Mouse (Mus musculus) heart, postnatal 0 days (tissue): ENCODE measurements at regions not wholly inside any gene's neighbourhood (a gene's known extent, or its start where the extent isn't known, plus 50 kb on each side); places are given as distances from the start of the nearest gene placed in this dataset.

ENCODE experiments used
- ATAC-seq: fragments of 200-750 bp; cut with Nextera tagmentation; 2 replicates; pipeline ENCODE4 v1.8.0; 2017; ENCODE audit warnings: low read depth, moderate number of reproducible peaks, moderate library complexity; ENCODE audit not compliant: insufficient read depth
- DNase-seq: peaks from one replicate; pipeline ENCODE4 v3.0.0-alpha.2; 2016; ENCODE audit warnings: low spot score
- H3K27ac ChIP-seq: fragments of 300-500 bp; sonication (generic); 2 replicates; pipeline ENCODE4 v1.5.1; 2014; ENCODE audit warnings: low read depth, mild to moderate bottlenecking
- H3K27me3 ChIP-seq: fragments of 300-500 bp; sonication (generic); 2 replicates; pipeline ENCODE4 v1.6.1; 2014; ENCODE audit warnings: low read length, mixed read lengths; ENCODE audit not compliant: control insufficient read depth, insufficient read depth
- H3K36me3 ChIP-seq: fragments of 300-500 bp; sonication (generic); replicated peaks from 2 replicates; pipeline ENCODE4 v1.6.1; 2014; ENCODE audit warnings: low read length, mixed read lengths; ENCODE audit not compliant: control insufficient read depth, insufficient read depth
- H3K4me1 ChIP-seq: fragments of 300-500 bp; sonication (generic); 2 replicates; pipeline ENCODE4 v1.6.1; 2014; ENCODE audit warnings: antibody characterized with exemption; ENCODE audit not compliant: control insufficient read depth, insufficient read depth
- H3K4me2 ChIP-seq: fragments of 300-500 bp; sonication (generic); 2 replicates; pipeline ENCODE4 v1.6.1; 2014; ENCODE audit warnings: low read depth, mild to moderate bottlenecking, low read length, moderate library complexity
- H3K4me3 ChIP-seq: fragments of 300-500 bp; sonication (generic); 2 replicates; pipeline ENCODE4 v1.5.1; 2014; ENCODE audit warnings: low read depth, low read length
- H3K9ac ChIP-seq: fragments of 300-500 bp; sonication (generic); replicated peaks from 2 replicates; pipeline ENCODE4 v1.6.1; 2014; ENCODE audit warnings: low read depth, low read length, mixed read lengths
- H3K9me3 ChIP-seq: fragments of 300-500 bp; sonication (generic); replicated peaks from 2 replicates; pipeline ENCODE4 v1.6.1; 2016; ENCODE audit warnings: low read length; ENCODE audit not compliant: control insufficient read depth
- CTCF ChIP-seq: IDR thresholded peaks from 2 replicates; pipeline ENCODE4 v1.5.1; 2016; ENCODE audit warnings: antibody characterized with exemption, control low read depth, low read depth
- EP300 ChIP-seq: IDR thresholded peaks from 2 replicates; pipeline ENCODE4 v1.6.1; 2016; ENCODE audit warnings: antibody characterized with exemption, low read depth
- WGBS: fragments of 180-500 bp; shearing (Covaris S2); extraction: QIAGEN DNeasy Blood & Tissue Kit; methylation state at CpG from one replicate; pipeline ENCODE4 v1.1.7; 2014; 5-methylcytosine and 5-hydroxymethylcytosine counted together

DNA sequence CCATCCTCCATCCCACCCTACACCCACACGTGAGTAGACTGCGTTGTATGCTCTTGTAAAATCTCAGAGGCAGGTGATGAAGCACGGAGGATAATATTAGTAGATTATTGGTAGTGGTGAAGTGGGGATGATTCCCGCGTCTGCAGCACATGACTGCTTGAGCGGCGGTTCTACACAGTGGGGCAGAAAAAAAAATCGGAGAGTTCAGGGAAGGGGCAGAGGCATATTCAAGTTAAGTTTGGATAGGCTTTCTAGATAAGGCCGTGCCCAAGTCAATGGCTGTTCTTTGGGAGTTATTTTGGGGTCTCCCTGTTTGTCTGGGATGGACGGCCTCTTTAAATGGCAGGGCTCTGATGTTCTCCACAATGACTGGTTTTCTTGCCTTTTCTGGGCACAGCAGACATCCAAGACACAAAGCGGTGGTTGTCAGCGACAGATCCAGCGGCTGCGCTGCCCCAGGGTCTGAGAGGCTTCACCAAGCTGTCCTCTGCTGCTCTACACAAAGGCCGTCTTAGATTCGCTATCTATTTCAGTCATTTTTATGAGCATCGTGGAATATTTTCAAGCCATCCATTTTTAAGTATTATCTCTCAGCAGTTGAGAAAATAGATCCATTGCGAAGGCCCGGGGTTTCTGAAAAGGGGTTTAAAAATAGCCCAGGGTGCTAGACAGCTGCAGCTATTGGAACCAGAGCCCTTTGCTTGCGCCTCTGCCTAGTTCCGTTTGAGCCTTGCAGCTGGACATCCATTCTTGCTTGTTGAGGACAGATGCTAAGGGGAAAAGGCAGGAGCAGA lies 284.6 kb downstream of the Gm49356 start:
- WGBS = 35% methylated on average over 21 of the region's 21 CpGs
- Histone ChIP-seq H3K9ac (peak overlapping the region; percentile 30; the same call in 1 of the 2 replicates), H3K4me2 (peak overlapping the region; percentile 41)

DNA sequence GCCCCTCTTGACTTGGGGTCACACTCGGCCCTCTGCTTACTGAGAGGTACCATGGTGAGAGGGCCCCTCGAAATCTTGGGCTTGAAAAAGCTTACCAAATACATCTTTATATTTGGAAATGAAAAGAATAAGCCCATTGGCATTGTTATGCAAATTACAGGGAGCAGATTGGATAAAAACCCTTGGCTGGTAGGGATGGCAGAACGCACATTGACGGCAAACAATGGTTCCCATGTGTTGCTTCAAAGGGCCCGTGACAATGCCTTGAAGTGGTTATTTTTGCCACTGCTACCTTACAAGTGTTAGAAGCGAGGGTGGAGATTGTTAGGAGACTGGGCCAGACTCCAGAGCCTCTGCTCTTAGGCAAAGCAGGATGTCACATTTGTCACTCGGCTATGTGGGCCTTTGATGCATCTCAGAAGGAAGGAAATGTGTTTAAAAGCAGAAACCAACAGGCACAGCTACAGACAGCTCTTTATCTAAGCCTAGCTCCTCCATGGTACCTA lies 285.2 kb downstream of the Gm49356 start:
- 21% methylated on average over 7 of the region's 7 CpGs for WGBS
- Histone ChIP-seq H3K27me3 (no peaks in the 10 kb centered on the region), H3K27ac (peak overlapping the region; percentile 93), H3K9me3 (no peaks in the 10 kb centered on the region), H3K4me2 (peak overlapping the region; percentile 41), H3K36me3 (no peaks in the 10 kb centered on the region), H3K4me3 (no peak overlapping the region), H3K4me1 (peaks cover 32% of the 10 kb centered on the region), H3K9ac (peak overlapping the region; percentile 30; the same call in 1 of the 2 replicates)
- DNase-seq (peak; percentile 45), ATAC-seq (no peak)
- TF ChIP-seq CTCF = no peak
- TF ChIP-seq EP300 = no peak

More for the DNA sequence above, 284.6 kb downstream of the Gm49356 start:
- ATAC-seq = peak; percentile 74
- Histone ChIP-seq H3K27me3 (no peaks in the 10 kb centered on the region), H3K4me3 (no peak overlapping the region), H3K36me3 (no peaks in the 10 kb centered on the region), H3K4me1 (peaks cover 32% of the 10 kb centered on the region), H3K9me3 (no peaks in the 10 kb centered on the region), H3K27ac (peak overlapping the region; percentile 93)
- peak; percentile 66 for DNase-seq
- TF ChIP-seq EP300 = peak; percentile 17; the same call in 1 of the 2 replicates
- no peak for TF ChIP-seq CTCF

DNA sequence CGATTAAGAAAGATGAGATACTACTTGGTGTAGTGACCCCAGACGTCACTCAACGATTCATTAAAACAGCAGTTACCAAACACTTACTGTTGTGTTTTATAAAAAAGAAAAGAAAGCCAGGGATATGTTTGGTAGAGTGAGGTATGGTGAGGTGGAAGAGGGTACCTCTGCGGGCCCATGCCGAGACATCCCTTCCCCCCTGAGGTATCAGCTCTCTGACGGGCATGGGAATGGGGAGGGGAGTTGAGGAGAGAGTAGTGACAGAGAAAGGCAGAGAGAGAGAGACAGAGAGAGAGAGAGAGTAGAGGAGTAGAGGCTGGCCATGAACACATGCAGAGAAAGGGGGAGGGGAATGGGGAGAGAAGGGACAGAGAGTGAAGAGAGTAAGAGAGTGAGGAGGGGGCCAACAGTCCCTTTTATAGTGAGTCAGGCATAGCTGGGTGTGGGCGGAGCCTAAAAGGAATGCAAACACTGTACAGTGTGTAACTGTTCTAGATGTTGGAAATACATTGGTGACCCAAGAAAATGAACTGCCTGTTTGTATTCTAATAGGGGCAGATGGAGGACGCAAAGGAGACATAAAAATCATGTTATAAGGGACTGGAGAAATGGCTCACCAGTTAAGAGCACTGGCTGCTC lies 285.9 kb downstream of the Gm49356 start:
- Histone ChIP-seq H3K36me3 (no peaks in the 10 kb centered on the region), H3K4me2 (no peak overlapping the region), H3K9ac (no peak overlapping the region), H3K4me1 (peaks cover 32% of the 10 kb centered on the region), H3K27me3 (no peaks in the 10 kb centered on the region), H3K9me3 (no peaks in the 10 kb centered on the region), H3K27ac (peak overlapping the region; percentile 93), H3K4me3 (no peak overlapping the region)
- TF ChIP-seq CTCF (no peak), EP300 (no peak)
- 50% methylated on average over 8 of the region's 8 CpGs for WGBS
- DNase-seq (no peak), ATAC-seq (no peak)

DNA sequence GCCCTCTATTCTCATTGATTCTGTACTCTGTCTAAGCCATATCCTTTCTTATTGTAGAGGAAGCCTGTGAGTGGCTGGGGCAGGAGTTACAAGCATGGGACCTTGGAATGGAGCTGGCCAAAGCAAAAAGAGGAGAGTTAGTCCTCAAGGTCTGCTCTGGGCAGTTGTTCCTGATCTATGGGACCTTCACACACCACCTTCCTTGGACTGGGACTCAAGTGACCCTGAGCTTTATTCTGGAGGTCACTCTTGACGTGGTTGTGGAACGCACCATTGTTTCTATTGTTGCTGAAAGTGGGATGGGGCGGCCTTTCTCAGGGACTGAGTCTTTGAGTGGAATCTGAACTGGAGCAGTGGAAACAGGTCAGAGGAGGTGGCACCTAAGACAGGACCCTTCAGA lies 291.0 kb downstream of the Gm49356 start:
- no peak for ATAC-seq
- H3K9me3 ChIP-seq = no peaks in the 10 kb centered on the region

DNA sequence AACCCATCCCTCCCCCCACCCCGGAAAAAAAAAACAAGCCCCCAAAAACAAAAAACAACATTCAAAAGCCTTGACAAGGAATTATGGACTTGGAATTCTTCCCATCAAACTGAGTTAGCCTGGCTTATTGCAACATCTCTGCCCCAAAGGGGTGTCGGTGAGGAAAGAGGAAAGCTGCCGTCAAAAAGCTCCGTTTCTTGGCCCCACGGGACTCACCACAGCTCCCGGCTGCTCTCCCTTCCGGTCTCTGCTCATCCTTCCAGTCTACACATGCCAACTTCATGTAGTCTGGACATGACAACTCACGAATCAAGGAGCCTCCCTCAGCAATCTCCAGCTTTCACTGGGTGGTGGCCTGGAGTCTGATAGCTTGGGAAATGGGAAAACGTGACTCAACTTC lies 295.4 kb downstream of the Gm49356 start:
- 62% methylated on average over 9 of the region's 9 CpGs for WGBS
- Histone ChIP-seq H3K4me3 (no peak overlapping the region), H3K27ac (no peak overlapping the region), H3K36me3 (no peaks in the 10 kb centered on the region), H3K27me3 (no peaks in the 10 kb centered on the region), H3K9me3 (no peaks in the 10 kb centered on the region), H3K4me2 (no peak overlapping the region), H3K9ac (no peak overlapping the region), H3K4me1 (0 out of 2 replicates have a peak, but pooled peaks cover 14% of the 10 kb centered on the region)
- no peak for ATAC-seq
- TF ChIP-seq EP300 = no peak
- TF ChIP-seq CTCF = no peak
- DNase-seq = no peak

More for the DNA sequence above, 291.0 kb downstream of the Gm49356 start:
- TF ChIP-seq CTCF (no peak), EP300 (no peak)
- no peak overlapping the region for H3K4me3 ChIP-seq
- H3K4me2 ChIP-seq = no peak overlapping the region
- no peak for DNase-seq
- peaks cover 3% of the 10 kb centered on the region; the same call in 1 of the 2 replicates for H3K4me1 ChIP-seq
- H3K27me3 ChIP-seq = no peaks in the 10 kb centered on the region
- no peak overlapping the region for H3K27ac ChIP-seq
- H3K9ac ChIP-seq = no peak overlapping the region
- no peaks in the 10 kb centered on the region for H3K36me3 ChIP-seq
- WGBS = 78% methylated on average over 3 of the region's 3 CpGs
